Mouse (Mus musculus) erythroblast, embryonic 14.5 days (primary cell): ENCODE results near the gene Brd2. TPM values are rescaled to one million over a fixed set of nuclear protein-coding genes. Genes with fewer than 3 reads are reported as not detected.

Experiments used
- H3K27me3 ChIP-seq: 2 replicates; pipeline ENCODE4 v1.6.1; 2012; ENCODE audit warnings: inconsistent platforms; ENCODE audit not compliant: control insufficient read depth
- H3K36me3 ChIP-seq: 2 replicates; pipeline ENCODE4 v1.6.1; 2012; ENCODE audit warnings: mild to moderate bottlenecking, inconsistent platforms; ENCODE audit not compliant: control insufficient read depth
- H3K4me1 ChIP-seq: 2 replicates; pipeline ENCODE4 v1.6.1; 2012; ENCODE audit warnings: inconsistent platforms; ENCODE audit not compliant: control insufficient read depth
- H3K4me3 ChIP-seq: replicated peaks from 2 replicates; pipeline ENCODE3; 2012; ENCODE audit warnings: moderate library complexity, mild to moderate bottlenecking, inconsistent platforms
- H3K9me3 ChIP-seq: 2 replicates; pipeline ENCODE4 v1.6.1; 2012; ENCODE audit warnings: low read length, inconsistent platforms, mixed read lengths; ENCODE audit not compliant: control insufficient read depth
- GATA1 ChIP-seq: IDR thresholded peaks from 2 replicates; pipeline ENCODE4 v1.6.1; 2012; ENCODE audit warnings: low read length, inconsistent platforms, mixed read lengths
- TAL1 ChIP-seq: IDR thresholded peaks from 3 replicates; pipeline ENCODE4 v1.6.1; 2012; ENCODE audit warnings: low read length, inconsistent platforms, mixed read lengths
- polyA plus RNA-seq: library from polyadenylated mRNA; stranded (reverse); fragments of >175 nt; gene quantifications from 2 replicates; pipeline ENCODE4 v1.2.3, GENCODE M21; 2012

The Brd2 gene
- polyA plus RNA-seq, 1 experiment, result 28.3 TPM

- H3K27me3 ChIP-seq, result peaks cover 31% of the 10 kb centered on the region
- no peak overlapping the region for H3K4me3 ChIP-seq
- peaks cover 7% of the 10 kb centered on the region for H3K36me3 ChIP-seq
- peaks cover 47% of the 10 kb centered on the region for H3K4me1 ChIP-seq
- no peaks in the 10 kb centered on the region for H3K9me3 ChIP-seq
- no peak for TF ChIP-seq TAL1
- no peak for TF ChIP-seq GATA1
Measured at GRCm38 (mm10) chr17:34126826-34127420, 4.5 kb upstream of the Brd2 start.

GRCm38 (mm10) chr17:34124649-34125048 lies 2.2 kb upstream of the Brd2 start:
- no peak overlapping the region for H3K4me3 ChIP-seq
- no peak for TF ChIP-seq GATA1
- no peak for TF ChIP-seq TAL1
- peaks cover 7% of the 10 kb centered on the region for H3K36me3 ChIP-seq
- H3K9me3 ChIP-seq, result no peaks in the 10 kb centered on the region
- peaks cover 70% of the 10 kb centered on the region for H3K4me1 ChIP-seq
- peaks cover 18% of the 10 kb centered on the region for H3K27me3 ChIP-seq

GRCm38 (mm10) chr17:34123518-34123917 lies 1.1 kb upstream of the Brd2 start:
- Histone ChIP-seq H3K4me1 (peaks cover 73% of the 10 kb centered on the region), H3K9me3 (no peaks in the 10 kb centered on the region), H3K36me3 (peaks cover 11% of the 10 kb centered on the region), H3K27me3 (peaks cover 7% of the 10 kb centered on the region), H3K4me3 (peak overlapping the region; percentile 100)
- TF ChIP-seq GATA1 (no peak), TAL1 (no peak)

GRCm38 (mm10) chr17:34123111-34123510 lies 677 bp upstream of the Brd2 start:
- H3K4me3 ChIP-seq, result peak overlapping the region; percentile 100
- peaks cover 74% of the 10 kb centered on the region for H3K4me1 ChIP-seq
- no peaks in the 10 kb centered on the region for H3K9me3 ChIP-seq
- peaks cover 15% of the 10 kb centered on the region for H3K36me3 ChIP-seq
- H3K27me3 ChIP-seq, result peaks cover 3% of the 10 kb centered on the region
- TF ChIP-seq TAL1 (no peak), GATA1 (no peak)

GRCm38 (mm10) chr17:34121879-34122187 lies 601 bp downstream of the Brd2 start:
- peak overlapping the region; percentile 100 for H3K4me3 ChIP-seq
- H3K27me3 ChIP-seq, result no peaks in the 10 kb centered on the region
- TF ChIP-seq GATA1 (no peak), TAL1 (no peak)
- H3K4me1 ChIP-seq, result peaks cover 74% of the 10 kb centered on the region
- H3K36me3 ChIP-seq, result peaks cover 27% of the 10 kb centered on the region
- H3K9me3 ChIP-seq, result no peaks in the 10 kb centered on the region

- Histone ChIP-seq H3K4me1 (peaks cover 75% of the 10 kb centered on the region), H3K27me3 (no peaks in the 10 kb centered on the region), H3K4me3 (peak overlapping the region; percentile 100), H3K9me3 (no peaks in the 10 kb centered on the region), H3K36me3 (peaks cover 31% of the 10 kb centered on the region)
- TF ChIP-seq GATA1 (no peak), TAL1 (no peak)
Measured at GRCm38 (mm10) chr17:34121172-34121878, 1.1 kb downstream of the Brd2 start.

GRCm38 (mm10) chr17:34120814-34121171 lies 1.6 kb downstream of the Brd2 start:
- Histone ChIP-seq H3K36me3 (peaks cover 35% of the 10 kb centered on the region), H3K4me1 (peaks cover 79% of the 10 kb centered on the region)

GRCm38 (mm10) chr17:34120180-34120723 lies 2.2 kb downstream of the Brd2 start:
- Histone ChIP-seq H3K4me3 (peak overlapping the region; percentile 100), H3K9me3 (no peaks in the 10 kb centered on the region), H3K4me1 (peaks cover 83% of the 10 kb centered on the region), H3K36me3 (peaks cover 40% of the 10 kb centered on the region), H3K27me3 (no peaks in the 10 kb centered on the region)
- TF ChIP-seq GATA1 (no peak), TAL1 (no peak)

More at GRCm38 (mm10) chr17:34120814-34121171, 1.6 kb downstream of the Brd2 start:
- Histone ChIP-seq H3K4me3 (peak overlapping the region; percentile 100), H3K27me3 (no peaks in the 10 kb centered on the region), H3K9me3 (no peaks in the 10 kb centered on the region)
- TF ChIP-seq TAL1, result no peak
- TF ChIP-seq GATA1, result no peak

GRCm38 (mm10) chr17:34119249-34120179 lies 2.9 kb downstream of the Brd2 start, which contains the start of gene H2-DMa:
TSS of gene H2-DMa (plus strand) at chr17:34119541.
- Histone ChIP-seq H3K4me3 (peak within 1 kb of the TSS; percentile 100), H3K9me3 (no peaks in the 10 kb centered on the region), H3K4me1 (peaks cover 83% of the 10 kb centered on the region), H3K27me3 (no peaks in the 10 kb centered on the region), H3K36me3 (peaks cover 47% of the 10 kb centered on the region)
- TF ChIP-seq TAL1 (no peak), GATA1 (no peak)
